ENCODE assay signal across 23 mouse cellular contexts in the genomic region with DNA sequence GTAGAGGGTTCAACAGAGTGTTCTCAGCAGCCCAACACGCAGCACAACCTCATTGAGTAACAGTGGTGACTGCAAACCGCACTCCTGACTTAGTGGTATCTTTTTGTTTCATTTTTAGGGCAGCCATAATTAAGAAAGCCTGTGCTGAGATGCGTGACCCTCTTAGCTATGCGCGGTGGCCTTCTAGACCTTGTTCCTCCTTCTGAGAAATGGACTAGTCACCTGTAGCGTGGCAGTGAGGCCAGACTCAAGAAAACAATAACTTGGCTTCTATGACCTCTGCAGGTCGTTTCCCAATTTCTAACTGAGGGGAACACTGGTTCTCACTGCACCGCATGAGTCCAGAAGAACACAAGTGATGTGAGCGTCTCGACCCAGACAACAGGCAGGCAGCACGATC. TPM values are rescaled to one million over a fixed set of nuclear protein-coding genes. Genes with fewer than 3 reads are reported as not detected.
DNase-seq lines count a peak whose midpoint lies in the region; ATAC-seq and TF ChIP-seq lines count a peak whose summit lies in the region.
"Had no signal": no experiment of that assay in that cellular context is flagged by ENCODE, and none has a peak within 500 bp of the region (broad histone marks: within the 10 kb centered on the region; RNA-seq: fewer than 3 reads in every experiment).

No protein-coding gene starts in this region.

- TF ChIP-seq EP300 in ES-Bruce4 (IDR thresholded peaks at IDR 0.05; ENCODE audit: insufficient read depth, low read depth, low read length) = no peak

- no peak overlapping the region for H3K9ac ChIP-seq in liver, adult 2 months (ENCODE audit: low read depth, low read length)
- no peak overlapping the region for H3K9ac ChIP-seq in ES-Bruce4 (ENCODE audit: low read depth, poor library complexity, severe bottlenecking)
- no peak overlapping the region for H3K9ac ChIP-seq in midbrain, embryonic 14.5 days (replicated peaks; ENCODE audit: low read length)
- H3K9ac ChIP-seq: embryonic facial prominence, embryonic 15.5 days; forebrain, embryonic 12.5 days; heart, embryonic 15.5 days; intestine, embryonic 15.5 days had no signal

- 91% methylated on average over 11 of the region's 11 CpGs for WGBS in liver, adult 2 months
- 91% methylated on average over 11 of the region's 11 CpGs for WGBS in midbrain, embryonic 14.5 days

- H3K36me3 ChIP-seq in liver, adult 2 months (ENCODE audit: control insufficient read depth, insufficient read depth, low read length) = no peaks in the 10 kb centered on the region; the same call in 1 of the 2 replicates
- H3K36me3 ChIP-seq in ES-Bruce4 (ENCODE audit: control insufficient read depth, insufficient read depth, low read length, poor library complexity, severe bottlenecking) = peaks cover 20% of the 10 kb centered on the region
- H3K36me3 ChIP-seq in splenic B cell, adult 2 months (ENCODE audit: control insufficient read depth, insufficient read depth, low read length, poor library complexity, severe bottlenecking) = peaks cover 5% of the 10 kb centered on the region; the same call in 1 of the 2 replicates
- H3K36me3 ChIP-seq in midbrain, embryonic 14.5 days (ENCODE audit: control insufficient read depth, insufficient read depth, low read length) = peaks cover 22% of the 10 kb centered on the region

- intact Hi-C loops in gastrocnemius, adult 2 months (cut with DNase I) = loop anchor here (5.0 kb wide), 1 partner anchor 52 kb away; no protein-coding TSS in a partner anchor
- intact Hi-C loops in gastrocnemius, postnatal 14 days (cut with DNase I; ENCODE audit: low total_unique reads) = no loop called here

- H3K27ac ChIP-seq in gastrocnemius, adult 2 months = peak overlapping the region; percentile 90
- peak overlapping the region; percentile 13; the same call in 1 of the 2 replicates for H3K27ac ChIP-seq in liver, adult 2 months (replicated peaks; ENCODE audit: insufficient read depth, low read depth, low read length)
- H3K27ac ChIP-seq in ES-Bruce4 (ENCODE audit: insufficient read depth, low read length) = peak overlapping the region; percentile 56
- no peak overlapping the region for H3K27ac ChIP-seq in midbrain, embryonic 14.5 days (replicated peaks; ENCODE audit: low read depth, low read length)
- H3K27ac ChIP-seq: embryonic facial prominence, embryonic 15.5 days; forebrain, embryonic 12.5 days; heart, embryonic 15.5 days; hindbrain, embryonic 10.5 days; hindbrain, embryonic 14.5 days; intestine, embryonic 15.5 days had no signal

- H3K4me2 ChIP-seq in midbrain, embryonic 14.5 days (ENCODE audit: low read length) = no peak overlapping the region
- H3K4me2 ChIP-seq: embryonic facial prominence, embryonic 15.5 days; forebrain, embryonic 12.5 days; heart, embryonic 11.5 days; heart, embryonic 15.5 days; hindbrain, embryonic 14.5 days; intestine, embryonic 15.5 days had no signal

- no peak for TF ChIP-seq POLR2A in liver, adult 2 months (IDR thresholded peaks at IDR 0.05; ENCODE audit: extremely low read depth, insufficient read depth, low read length)
- no peak for TF ChIP-seq POLR2A in ES-Bruce4 (IDR thresholded peaks at IDR 0.05; ENCODE audit: insufficient read depth, low read length)

- peaks cover 24% of the 10 kb centered on the region for H3K79me2 ChIP-seq in liver, adult 2 months (ENCODE audit: control insufficient read depth, insufficient read depth, low read length)

- no peak for TF ChIP-seq CTCF in gastrocnemius, adult 2 months (IDR thresholded peaks at IDR 0.05)
- no peak for TF ChIP-seq CTCF in liver, adult 2 months (IDR thresholded peaks at IDR 0.05; ENCODE audit: low read depth, low read length)
- no peak for TF ChIP-seq CTCF in ES-Bruce4 (IDR thresholded peaks at IDR 0.05; ENCODE audit: low read depth, low read length)

- H3K27me3 ChIP-seq in liver, adult 2 months (ENCODE audit: control insufficient read depth, insufficient read depth, low read length) = no peaks in the 10 kb centered on the region
- no peaks in the 10 kb centered on the region for H3K27me3 ChIP-seq in ES-Bruce4 (ENCODE audit: control insufficient read depth, insufficient read depth, low read length, poor library complexity, severe bottlenecking)
- H3K27me3 ChIP-seq in splenic B cell, adult 2 months (ENCODE audit: control insufficient read depth, insufficient read depth, low read length, poor library complexity, severe bottlenecking) = no peaks in the 10 kb centered on the region
- no peaks in the 10 kb centered on the region for H3K27me3 ChIP-seq in midbrain, embryonic 14.5 days (ENCODE audit: control insufficient read depth, insufficient read depth, low read length)
- H3K27me3 ChIP-seq: embryonic facial prominence, embryonic 15.5 days; forebrain, embryonic 12.5 days; heart, embryonic 15.5 days; intestine, embryonic 15.5 days had no signal

- H3K4me1 ChIP-seq in liver, adult 2 months (ENCODE audit: control insufficient read depth, insufficient read depth, low read length) = peaks cover 36% of the 10 kb centered on the region
- H3K4me1 ChIP-seq in ES-Bruce4 (ENCODE audit: control insufficient read depth, insufficient read depth, low read length) = peaks cover 4% of the 10 kb centered on the region
- H3K4me1 ChIP-seq in midbrain, embryonic 14.5 days (ENCODE audit: control insufficient read depth, insufficient read depth, low read length) = no peaks in the 10 kb centered on the region

- no peak for DNase-seq in gastrocnemius, adult 2 months
- DNase-seq in gastrocnemius, postnatal 14 days = no peak
- DNase-seq in liver, adult 2 months (ENCODE audit: extremely low read depth, low read depth, low spot score) = no peak
- no peak for DNase-seq in liver
- peak; percentile 68 for DNase-seq in splenic B cell, adult 2 months (ENCODE audit: low read depth, low spot score)
- DNase-seq in kidney, adult 18-20 months = no peak
- DNase-seq in midbrain, embryonic 14.5 days = no peak
- DNase-seq: adrenal gland, postnatal 14 days; cerebellum, adult 8-10 months; cerebellum, postnatal 14 days; embryo, embryonic 11 days; heart, adult 18-20 months; heart, postnatal 14 days had no signal

- no peaks in the 10 kb centered on the region for H3K9me3 ChIP-seq in ES-Bruce4 (replicated peaks; ENCODE audit: control insufficient read depth, insufficient read depth, low read length, poor library complexity, severe bottlenecking)
- no peaks in the 10 kb centered on the region for H3K9me3 ChIP-seq in midbrain, embryonic 14.5 days (ENCODE audit: control insufficient read depth, low read length)
- H3K9me3 ChIP-seq: embryonic facial prominence, embryonic 15.5 days; forebrain, embryonic 12.5 days; heart, embryonic 15.5 days; hindbrain, embryonic 10.5 days; intestine, embryonic 15.5 days had no signal

- no peak overlapping the region for H3K4me3 ChIP-seq in gastrocnemius, adult 2 months
- no peak overlapping the region for H3K4me3 ChIP-seq in liver, adult 2 months (ENCODE audit: insufficient read depth, low read depth, low read length)
- H3K4me3 ChIP-seq in ES-Bruce4 (ENCODE audit: low read depth, low read length) = no peak overlapping the region
- H3K4me3 ChIP-seq in midbrain, embryonic 14.5 days (replicated peaks; ENCODE audit: low read depth, low read length) = no peak overlapping the region
- H3K4me3 ChIP-seq: embryonic facial prominence, embryonic 15.5 days; forebrain, embryonic 12.5 days; heart, embryonic 15.5 days; hindbrain, embryonic 10.5 days; intestine, embryonic 15.5 days had no signal

- ATAC-seq in midbrain, embryonic 14.5 days (ENCODE audit: low FRiP score, low TSS enrichment) = no peak
- ATAC-seq: forebrain, embryonic 16.5 days; intestine, embryonic 15.5 days had no signal

RNA-seq across cellular contexts. Expression of a gene that starts 56.7 kb away (rescaled TPM):
- total RNA-seq in gastrocnemius, adult 2 months (2021) = 10 to 100 TPM; 19.0 to 22.8 TPM
- total RNA-seq in gastrocnemius, postnatal 14 days (2021) = 10 to 100 TPM; 16.2 to 20.9 TPM
- total RNA-seq in liver, adult 2 months (2014; rRNA removed) = 0.07 TPM in 1 of 2 replicates, not detected in the other
- 0.06 and 0.11 TPM in 2 replicates for polyA plus RNA-seq in liver, adult 2 months (2012; rRNA removed)
- 0.36 TPM in 1 of 2 replicates, not detected in the other for polyA plus RNA-seq in ES-Bruce4 (2011; ENCODE audit: insufficient read depth, insufficient read length, low read depth, missing spikeins)
- 1.5 and 2.6 TPM in 2 replicates for polyA plus RNA-seq in midbrain, embryonic 14.5 days (2014; fragmentation: Nextera tagmentation; extraction: Ambion mirVana)
- total RNA-seq: common myeloid progenitor, adult 5-6 weeks; heart, adult 18-20 months; heart, postnatal 14 days had no signal

Comparison
In these comparisons a context has a peak if more than half of its experiments do, and no peak if none do; other contexts are left out.
1. RNA of a gene that starts 56.7 kb away (total RNA-seq): 19.0 to 22.8 TPM in gastrocnemius, adult 2 months and 16.2 to 20.9 TPM in gastrocnemius, postnatal 14 days; 0.07 TPM in liver, adult 2 months; every median in the first group is over 10 times any median in the second.